Mouse (Mus musculus): Measurements from ENCODE around the gene Arap1. TPM values are rescaled to one million over a fixed set of nuclear protein-coding genes. Genes with fewer than 3 reads are reported as not detected.

Arap1 gene
- total and polyA plus RNA-seq, 2 experiments from 2014 or later, result 6.9 to 30.0 TPM

DNA sequence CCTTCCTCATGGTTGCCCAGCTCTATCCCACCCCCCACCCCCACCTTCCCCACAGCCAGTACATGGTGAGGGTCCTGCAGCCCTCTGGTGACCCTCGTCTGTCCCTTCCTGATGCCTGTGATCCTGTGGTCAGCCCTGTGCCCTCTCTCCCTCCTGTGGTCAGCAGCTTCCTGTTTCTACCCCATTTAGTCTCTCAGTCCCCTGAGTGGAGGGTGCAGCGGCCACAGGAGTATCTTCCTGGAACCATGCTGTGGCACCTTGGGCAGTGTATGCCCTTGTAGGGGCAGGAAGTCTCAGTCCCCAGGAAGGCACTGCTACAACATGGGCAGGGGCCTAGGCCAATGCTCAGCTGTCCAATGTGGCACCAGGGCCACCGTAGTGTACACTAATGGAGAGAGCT lies 9.0 kb downstream of the Arap1 start:
- Histone ChIP-seq H3K4me1 (ENCODE audit: insufficient read depth, low read length) (no peaks in the 10 kb centered on the region), H3K36me3 (ENCODE audit: insufficient read depth, low read length) (no peaks in the 10 kb centered on the region), H3K27me3 (ENCODE audit: insufficient read depth, low read length) (no peaks in the 10 kb centered on the region), H3K27ac (ENCODE audit: low read depth, low read length) (no peak overlapping the region), H3K9me3 (ENCODE audit: low read length) (no peaks in the 10 kb centered on the region), H3K4me2 (ENCODE audit: low read depth, low read length, poor library complexity, severe bottlenecking) (no peak overlapping the region), H3K4me3 (ENCODE audit: low read depth, low read length) (no peak overlapping the region), H3K9ac (replicated peaks; ENCODE audit: low read length, poor library complexity, severe bottlenecking) (no peak overlapping the region)
- ATAC-seq (ENCODE audit: low FRiP score), result no peak
- no peak for DNase-seq (ENCODE audit: low spot score)
- WGBS, result 74% methylated on average over 3 of the region's 3 CpGs
- no peak for TF ChIP-seq CTCF (IDR thresholded peaks at IDR 0.05)

DNA sequence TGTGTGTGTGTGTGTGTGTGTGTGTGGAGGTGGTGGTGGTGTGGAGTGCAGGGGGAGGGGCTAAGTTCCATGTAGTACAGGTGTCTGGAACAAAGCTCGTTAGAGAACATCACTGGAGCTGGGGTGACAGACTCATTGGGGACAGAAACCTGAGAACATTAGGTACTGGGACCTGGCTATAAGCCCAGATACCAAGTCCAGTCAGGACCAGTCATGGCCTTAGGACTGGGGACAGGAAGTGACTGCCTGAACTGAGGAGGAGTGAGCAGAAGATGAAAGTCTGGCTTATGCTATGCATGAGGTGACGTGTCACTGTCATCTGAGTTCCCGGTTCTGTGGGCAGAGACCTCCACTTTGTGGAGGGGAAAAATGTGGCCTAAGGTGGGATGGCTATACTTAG lies 12.5 kb downstream of the Arap1 start:
- Histone ChIP-seq H3K4me2 (ENCODE audit: low read depth, low read length, poor library complexity, severe bottlenecking) (no peak overlapping the region), H3K4me1 (ENCODE audit: insufficient read depth, low read length) (no peaks in the 10 kb centered on the region), H3K36me3 (ENCODE audit: insufficient read depth, low read length) (no peaks in the 10 kb centered on the region), H3K9me3 (ENCODE audit: low read length) (no peaks in the 10 kb centered on the region), H3K27ac (ENCODE audit: low read depth, low read length) (no peak overlapping the region), H3K4me3 (ENCODE audit: low read depth, low read length) (no peak overlapping the region), H3K9ac (replicated peaks; ENCODE audit: low read length, poor library complexity, severe bottlenecking) (no peak overlapping the region), H3K27me3 (ENCODE audit: insufficient read depth, low read length) (no peaks in the 10 kb centered on the region)
- DNase-seq (ENCODE audit: low spot score), result no peak
- no peak for TF ChIP-seq CTCF (IDR thresholded peaks at IDR 0.05)
- no peak for ATAC-seq (ENCODE audit: low FRiP score)
- WGBS, result 82% methylated on average over 3 of the region's 3 CpGs

DNA sequence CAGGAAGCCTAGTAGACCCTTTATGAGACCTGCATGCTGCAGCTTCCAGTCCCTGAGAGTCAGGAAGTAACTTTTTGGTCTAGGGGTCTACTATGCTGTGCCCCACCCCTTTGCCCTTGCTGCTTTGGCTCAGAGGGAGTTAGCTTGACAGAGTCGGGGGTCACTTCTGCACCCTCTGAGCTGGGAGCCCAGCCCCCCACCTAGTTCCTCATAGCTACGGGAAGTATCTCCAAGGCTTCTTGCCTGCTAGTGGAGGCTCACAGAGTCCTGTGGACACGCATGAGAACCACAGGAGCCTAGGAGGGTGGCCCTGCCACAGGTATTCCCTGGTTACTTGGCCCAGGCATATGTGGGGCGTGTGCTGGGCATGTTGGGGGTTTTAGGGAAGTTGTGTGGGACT lies 13.2 kb downstream of the Arap1 start:
- no peak overlapping the region for H3K4me2 ChIP-seq (ENCODE audit: low read depth, low read length, poor library complexity, severe bottlenecking)
- no peak overlapping the region for H3K27ac ChIP-seq (ENCODE audit: low read depth, low read length)
- H3K27me3 ChIP-seq (ENCODE audit: insufficient read depth, low read length), result no peaks in the 10 kb centered on the region
- ATAC-seq (ENCODE audit: low FRiP score) (no peak), DNase-seq (ENCODE audit: low spot score) (no peak)
- no peak overlapping the region for H3K4me3 ChIP-seq (ENCODE audit: low read depth, low read length)
- no peaks in the 10 kb centered on the region for H3K36me3 ChIP-seq (ENCODE audit: insufficient read depth, low read length)
- no peaks in the 10 kb centered on the region for H3K9me3 ChIP-seq (ENCODE audit: low read length)
- no peaks in the 10 kb centered on the region for H3K4me1 ChIP-seq (ENCODE audit: insufficient read depth, low read length)
- H3K9ac ChIP-seq (replicated peaks; ENCODE audit: low read length, poor library complexity, severe bottlenecking), result no peak overlapping the region
- WGBS, result 85% methylated on average over 4 of the region's 4 CpGs
- no peak for TF ChIP-seq CTCF (IDR thresholded peaks at IDR 0.05)

DNA sequence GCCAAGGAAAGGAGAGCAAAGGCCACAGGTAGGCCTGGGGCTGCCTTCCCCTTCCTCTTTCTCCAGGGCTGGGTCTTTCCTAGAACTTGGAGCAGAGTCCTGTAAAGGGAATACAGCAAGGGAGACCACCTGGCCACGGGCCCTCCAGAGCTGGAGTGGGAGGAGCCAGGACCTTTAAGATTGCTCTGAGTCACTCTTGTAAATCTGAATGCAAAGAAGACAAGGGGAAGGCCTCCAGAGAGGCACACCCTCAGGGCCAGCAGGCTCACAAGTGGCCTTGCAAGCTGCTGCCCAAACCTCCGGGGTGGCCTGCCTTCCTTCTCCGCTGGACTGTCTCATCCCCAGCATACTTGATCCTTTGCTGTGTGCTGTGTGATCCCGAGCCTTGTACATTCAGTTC lies 13.9 kb downstream of the Arap1 start:
- no peak for TF ChIP-seq CTCF (IDR thresholded peaks at IDR 0.05)
- no peak overlapping the region for H3K4me3 ChIP-seq (ENCODE audit: low read depth, low read length)
- DNase-seq (ENCODE audit: low spot score), result no peak

DNA sequence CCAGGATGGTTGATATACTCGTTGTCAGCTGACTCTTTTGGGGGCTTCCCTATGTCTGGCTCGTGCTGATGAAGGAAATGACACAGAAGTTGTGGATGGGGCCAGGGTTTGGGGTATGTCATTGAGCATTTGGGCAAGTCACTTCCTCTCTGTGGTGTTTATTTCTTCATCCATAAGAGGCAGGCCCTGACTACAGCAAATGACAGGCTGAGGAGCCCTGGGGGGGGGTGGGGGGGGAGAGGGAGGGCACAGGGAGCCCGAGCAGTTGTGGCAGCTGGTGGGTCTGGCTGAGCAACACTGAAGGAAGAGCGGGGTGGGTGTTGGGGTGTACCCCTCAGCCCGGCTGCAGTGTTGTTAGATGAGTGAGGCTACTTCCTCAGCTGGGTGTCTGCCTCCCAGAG lies 14.9 kb downstream of the Arap1 start:
- H3K27me3 ChIP-seq (ENCODE audit: insufficient read depth, low read length), result no peaks in the 10 kb centered on the region
- no peak overlapping the region for H3K4me3 ChIP-seq (ENCODE audit: low read depth, low read length)
- 71% methylated on average over 5 of the region's 5 CpGs for WGBS
- H3K4me1 ChIP-seq (ENCODE audit: insufficient read depth, low read length), result no peaks in the 10 kb centered on the region
- no peak for TF ChIP-seq CTCF (IDR thresholded peaks at IDR 0.05)
- ATAC-seq (ENCODE audit: low FRiP score) (no peak), DNase-seq (ENCODE audit: low spot score) (no peak)
- H3K27ac ChIP-seq (ENCODE audit: low read depth, low read length), result no peak overlapping the region
- no peak overlapping the region for H3K9ac ChIP-seq (replicated peaks; ENCODE audit: low read length, poor library complexity, severe bottlenecking)
- no peaks in the 10 kb centered on the region for H3K36me3 ChIP-seq (ENCODE audit: insufficient read depth, low read length)
- H3K4me2 ChIP-seq (ENCODE audit: low read depth, low read length, poor library complexity, severe bottlenecking), result no peak overlapping the region
- H3K9me3 ChIP-seq (ENCODE audit: low read length), result no peaks in the 10 kb centered on the region

More for the DNA sequence above, 13.9 kb downstream of the Arap1 start:
- Histone ChIP-seq H3K27ac (ENCODE audit: low read depth, low read length) (no peak overlapping the region), H3K9ac (replicated peaks; ENCODE audit: low read length, poor library complexity, severe bottlenecking) (no peak overlapping the region), H3K9me3 (ENCODE audit: low read length) (no peaks in the 10 kb centered on the region), H3K36me3 (ENCODE audit: insufficient read depth, low read length) (no peaks in the 10 kb centered on the region), H3K4me2 (ENCODE audit: low read depth, low read length, poor library complexity, severe bottlenecking) (no peak overlapping the region), H3K4me1 (ENCODE audit: insufficient read depth, low read length) (no peaks in the 10 kb centered on the region), H3K27me3 (ENCODE audit: insufficient read depth, low read length) (no peaks in the 10 kb centered on the region)
- WGBS, result 75% methylated on average over 4 of the region's 4 CpGs
- 0 out of 2 replicates have a peak, but pooled peaks have one; percentile 20 for ATAC-seq (ENCODE audit: low FRiP score)

DNA sequence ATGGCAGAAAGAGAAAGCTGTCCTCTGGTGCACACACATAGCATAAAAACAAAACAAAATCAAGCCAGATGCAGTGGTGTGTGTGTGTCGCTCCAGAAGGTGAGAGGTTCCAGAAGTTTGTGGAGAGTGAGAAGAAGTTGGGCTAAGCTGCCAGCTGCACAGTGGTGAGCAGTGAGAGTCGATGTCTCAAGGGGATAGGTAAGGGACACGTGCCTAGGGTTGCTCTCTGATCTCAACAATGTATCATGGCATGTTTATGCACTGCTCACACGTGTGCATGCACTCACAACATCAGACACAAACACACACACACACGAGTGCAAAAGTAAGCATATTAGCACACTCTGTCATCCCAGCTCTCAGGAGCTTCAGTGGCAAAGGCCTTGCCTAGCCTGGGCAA lies 16.0 kb downstream of the Arap1 start:
- ATAC-seq (ENCODE audit: low FRiP score), result no peak
- TF ChIP-seq CTCF (IDR thresholded peaks at IDR 0.05), result no peak

More for the DNA sequence above, 16.0 kb downstream of the Arap1 start:
- Histone ChIP-seq H3K4me1 (ENCODE audit: insufficient read depth, low read length) (no peaks in the 10 kb centered on the region), H3K27ac (ENCODE audit: low read depth, low read length) (no peak overlapping the region), H3K4me2 (ENCODE audit: low read depth, low read length, poor library complexity, severe bottlenecking) (no peak overlapping the region), H3K9ac (replicated peaks; ENCODE audit: low read length, poor library complexity, severe bottlenecking) (no peak overlapping the region), H3K36me3 (ENCODE audit: insufficient read depth, low read length) (no peaks in the 10 kb centered on the region), H3K9me3 (ENCODE audit: low read length) (no peaks in the 10 kb centered on the region), H3K4me3 (ENCODE audit: low read depth, low read length) (no peak overlapping the region), H3K27me3 (ENCODE audit: insufficient read depth, low read length) (no peaks in the 10 kb centered on the region)
- DNase-seq (ENCODE audit: low spot score), result no peak
- WGBS, result 84% methylated on average over 5 of the region's 5 CpGs
